Mouse (Mus musculus) gastrocnemius, postnatal 4 days (tissue): ENCODE data around the gene Cplx3. TPM values are rescaled to one million over a fixed set of nuclear protein-coding genes. Genes with fewer than 3 reads are reported as not detected.
A peak's percentile ranks its signal among the peaks of the same experiment; 100 is the strongest.

Experiments
- DNase-seq, 2 experiments: peaks; one replicate each; pipeline ENCODE4 v3.0.0; 2021 to 2022; ENCODE audit warnings: low spot score in 2 of 2, mixed read lengths in 2 of 2
- total RNA-seq, 2 experiments: library from RNA; stranded (reverse); gene quantifications; 2 replicates each; pipeline ENCODE4 v1.2.3; 2021

The Cplx3 gene
- total RNA-seq, 2 experiments from 2014 or later = not detected

GRCm38 (mm10) chr9:57602098-57602497, 4.0 kb downstream of the Cplx3 start:
- no peak for DNase-seq

GRCm38 (mm10) chr9:57601353-57601706, 4.8 kb downstream of the Cplx3 start:
- peak; percentile 40 to 72 for DNase-seq

- DNase-seq = peak in 1 of 2 experiments; percentile 52
Observed at GRCm38 (mm10) chr9:57600620-57601352, 5.3 kb downstream of the Cplx3 start.

- DNase-seq = no peak
Observed at GRCm38 (mm10) chr9:57598851-57599563, 7.1 kb downstream of the Cplx3 start.

- no peak for DNase-seq
Observed at GRCm38 (mm10) chr9:57597929-57598382, 8.1 kb downstream of the Cplx3 start.

GRCm38 (mm10) chr9:57597265-57597664, 8.8 kb downstream of the Cplx3 start:
- DNase-seq = no peak

- DNase-seq = no peak
Observed at GRCm38 (mm10) chr9:57594174-57594509, 11.9 kb downstream of the Cplx3 start.

- no peak for DNase-seq
Observed at GRCm38 (mm10) chr9:57593454-57594173, 12.5 kb downstream of the Cplx3 start.

- DNase-seq = no peak
Observed at GRCm38 (mm10) chr9:57590726-57591125, 15.4 kb downstream of the Cplx3 start.

- DNase-seq = peak; percentile 56 to 79
Observed at GRCm38 (mm10) chr9:57589224-57590126, 16.6 kb downstream of the Cplx3 start, which contains the start of gene Ulk3. TSS of gene Ulk3 (plus strand) at chr9:57589452.

GRCm38 (mm10) chr9:57584991-57585390, 21.1 kb downstream of the Cplx3 start:
- DNase-seq = no peak

GRCm38 (mm10) chr9:57577144-57577849, 28.8 kb downstream of the Cplx3 start:
- DNase-seq = no peak

GRCm38 (mm10) chr9:57575577-57575976, 30.5 kb downstream of the Cplx3 start:
- no peak for DNase-seq

- DNase-seq = no peak
Observed at GRCm38 (mm10) chr9:57574397-57574796, 31.7 kb downstream of the Cplx3 start.

- no peak for DNase-seq
Observed at GRCm38 (mm10) chr9:57568500-57568899, 37.6 kb downstream of the Cplx3 start.

- no peak for DNase-seq
Observed at GRCm38 (mm10) chr9:57566846-57567245, 39.2 kb downstream of the Cplx3 start.

- DNase-seq = peak in 1 of 2 experiments; percentile 61
Observed at GRCm38 (mm10) chr9:57565741-57566221, 40.3 kb downstream of the Cplx3 start.

- no peak for DNase-seq
Observed at GRCm38 (mm10) chr9:57564609-57565008, 41.5 kb downstream of the Cplx3 start.

- DNase-seq = peak in 1 of 2 experiments; percentile 63
Observed at GRCm38 (mm10) chr9:57562896-57563372, 43.1 kb downstream of the Cplx3 start.

- DNase-seq = no peak
Observed at GRCm38 (mm10) chr9:57561711-57562099, 44.4 kb downstream of the Cplx3 start.
